Mouse (Mus musculus) myocyte (in vitro differentiated cells): ENCODE measurements around the gene Med13l. TPM values are rescaled to one million over a fixed set of nuclear protein-coding genes. Genes with fewer than 3 reads are reported as not detected.

Experiments
- H3K27me3 ChIP-seq: one replicate; pipeline ENCODE4 v1.6.1; 2011; ENCODE audit not compliant: control insufficient read depth, insufficient read depth, insufficient read length
- H3K36me3 ChIP-seq: one replicate; pipeline ENCODE4 v1.6.1; 2011; ENCODE audit not compliant: control insufficient read depth, insufficient read depth
- H3K4me2 ChIP-seq: one replicate; pipeline ENCODE4 v1.6.1; 2011; ENCODE audit warnings: low read depth, control low read depth
- H3K4me3 ChIP-seq: one replicate; pipeline ENCODE4 v1.5.1; 2011; ENCODE audit warnings: mild to moderate bottlenecking, control low read depth, moderate library complexity
- H3K79me2 ChIP-seq: one replicate; pipeline ENCODE4 v1.6.1; 2011; ENCODE audit not compliant: control insufficient read depth, insufficient read depth
- H3ac ChIP-seq: one replicate; pipeline ENCODE4 v1.6.1; 2011; ENCODE audit not compliant: control insufficient read depth, insufficient read length
- CEBPB ChIP-seq: IDR thresholded peaks from 2 replicates; pipeline ENCODE4 v1.6.1; 2011; ENCODE audit warnings: mild to moderate bottlenecking, moderate library complexity; ENCODE audit not compliant: poor library complexity, insufficient read depth, severe bottlenecking
- E2F4 ChIP-seq: IDR thresholded peaks from one replicate; pipeline ENCODE4 v1.6.1; 2011; ENCODE audit warnings: mild to moderate bottlenecking, control low read depth, moderate library complexity; ENCODE audit not compliant: insufficient read depth
- MAX ChIP-seq: IDR thresholded peaks from one replicate; pipeline ENCODE4 v1.6.1; 2011; ENCODE audit warnings: low read depth, mild to moderate bottlenecking, control low read depth
- MYOD1 ChIP-seq, 3 experiments: IDR thresholded peaks; one replicate each; pipeline ENCODE4 v1.6.1; 2011; ENCODE audit warnings: control low read depth in 2 of 3, low read depth in 2 of 3, mild to moderate bottlenecking in 2 of 3, moderate library complexity in 1 of 3; ENCODE audit not compliant: insufficient read length in 2 of 3, control insufficient read depth in 1 of 3
- MYOG ChIP-seq, 3 experiments: IDR thresholded peaks; one replicate each; pipeline ENCODE4 v1.6.1; 2011; ENCODE audit warnings: control low read depth in 2 of 3, low read depth in 2 of 3, mild to moderate bottlenecking in 2 of 3; ENCODE audit not compliant: insufficient read length in 2 of 3, control insufficient read depth in 1 of 3, insufficient read depth in 1 of 3
- POLR2A ChIP-seq: IDR thresholded peaks from one replicate; pipeline ENCODE4 v1.6.1; 2011; ENCODE audit warnings: low read depth, mild to moderate bottlenecking, control low read depth, moderate library complexity; ENCODE audit not compliant: insufficient read length
- POLR2AphosphoS2 ChIP-seq: IDR thresholded peaks from one replicate; pipeline ENCODE4 v1.6.1; 2011; ENCODE audit warnings: low read depth, control low read depth; ENCODE audit not compliant: insufficient read length
- REST ChIP-seq: IDR thresholded peaks from one replicate; pipeline ENCODE4 v1.6.1; 2011; ENCODE audit warnings: mild to moderate bottlenecking, control low read depth, moderate library complexity; ENCODE audit not compliant: insufficient read depth, insufficient read length
- SRF ChIP-seq: IDR thresholded peaks from one replicate; pipeline ENCODE4 v1.6.1; 2011; ENCODE audit warnings: low read depth; ENCODE audit not compliant: control insufficient read depth, insufficient read length
- TCF12 ChIP-seq: IDR thresholded peaks from one replicate; pipeline ENCODE4 v1.6.1; 2011; ENCODE audit warnings: mild to moderate bottlenecking, control low read depth; ENCODE audit not compliant: poor library complexity, insufficient read depth, severe bottlenecking
- TCF3 ChIP-seq: IDR thresholded peaks from one replicate; pipeline ENCODE4 v1.6.1; 2011; ENCODE audit warnings: low read depth, control low read depth; ENCODE audit not compliant: insufficient read length
- USF1 ChIP-seq: IDR thresholded peaks from one replicate; pipeline ENCODE4 v1.6.1; 2011; ENCODE audit warnings: low read depth, mild to moderate bottlenecking, control low read depth, moderate library complexity
- polyA plus RNA-seq: library from polyadenylated mRNA; unstranded; fragments of >200 nt; fragmentation: generic; extraction: Trizol; gene quantifications from one replicate; pipeline ENCODE4 v1.2.1, GENCODE M21; 2012; ENCODE audit warnings: missing spikeins

Gene Med13l
- polyA plus RNA-seq, 1 experiment = 7.4 TPM

- no peak overlapping the region for H3ac ChIP-seq
- H3K36me3 ChIP-seq = peaks cover 3% of the 10 kb centered on the region
- H3K4me2 ChIP-seq = no peak overlapping the region
- H3K4me3 ChIP-seq = no peak overlapping the region
- TF ChIP-seq MAX = no peak
- TF ChIP-seq CEBPB = no peak
- no peak for TF ChIP-seq TCF3
- TF ChIP-seq TCF12 = no peak
- H3K27me3 ChIP-seq = no peaks in the 10 kb centered on the region
- H3K79me2 ChIP-seq = no peaks in the 10 kb centered on the region
Observed at GRCm38 (mm10) chr5:118733566-118733965, 173.1 kb downstream of the Med13l start.

GRCm38 (mm10) chr5:118734455-118734854 is 174.0 kb downstream of the Med13l start:
- Histone ChIP-seq H3K36me3 (peaks cover 7% of the 10 kb centered on the region), H3K4me3 (no peak overlapping the region), H3ac (no peak overlapping the region), H3K4me2 (no peak overlapping the region), H3K27me3 (no peaks in the 10 kb centered on the region), H3K79me2 (no peaks in the 10 kb centered on the region)
- no peak for TF ChIP-seq TCF3
- no peak for TF ChIP-seq CEBPB
- no peak for TF ChIP-seq POLR2AphosphoS2
- TF ChIP-seq MAX = no peak
- TF ChIP-seq MYOG (IDR thresholded peaks at IDR 0.05; ENCODE audit: control insufficient read depth in 1 of 3, insufficient read depth in 1 of 3, insufficient read length in 2 of 3, low read depth in 2 of 3) = no peak
- TF ChIP-seq TCF12 = no peak
- TF ChIP-seq MYOD1 (IDR thresholded peaks at IDR 0.05; ENCODE audit: control insufficient read depth in 1 of 3, insufficient read length in 2 of 3, low read depth in 2 of 3) = no peak
- no peak for TF ChIP-seq USF1

GRCm38 (mm10) chr5:118735738-118736137 is 175.3 kb downstream of the Med13l start:
- H3K36me3 ChIP-seq = peaks cover 8% of the 10 kb centered on the region
- no peak overlapping the region for H3K4me2 ChIP-seq
- TF ChIP-seq POLR2A (no peak), SRF (no peak), TCF12 (no peak), E2F4 (no peak), MYOD1 (IDR thresholded peaks at IDR 0.05; ENCODE audit: control insufficient read depth in 1 of 3, insufficient read length in 2 of 3, low read depth in 2 of 3) (no peak), MAX (no peak), POLR2AphosphoS2 (no peak), MYOG (IDR thresholded peaks at IDR 0.05; ENCODE audit: control insufficient read depth in 1 of 3, insufficient read depth in 1 of 3, insufficient read length in 2 of 3, low read depth in 2 of 3) (no peak), USF1 (no peak), TCF3 (no peak), REST (no peak), CEBPB (no peak)
- no peak overlapping the region for H3K4me3 ChIP-seq
- no peaks in the 10 kb centered on the region for H3K79me2 ChIP-seq
- H3ac ChIP-seq = no peak overlapping the region
- H3K27me3 ChIP-seq = no peaks in the 10 kb centered on the region

- H3K4me3 ChIP-seq = no peak overlapping the region
- peaks cover 8% of the 10 kb centered on the region for H3K36me3 ChIP-seq
- no peaks in the 10 kb centered on the region for H3K79me2 ChIP-seq
- H3K27me3 ChIP-seq = no peaks in the 10 kb centered on the region
- no peak overlapping the region for H3ac ChIP-seq
- TF ChIP-seq CEBPB = no peak
- TF ChIP-seq USF1 = no peak
- no peak for TF ChIP-seq MYOG (IDR thresholded peaks at IDR 0.05; ENCODE audit: control insufficient read depth in 1 of 3, insufficient read depth in 1 of 3, insufficient read length in 2 of 3, low read depth in 2 of 3)
- no peak for TF ChIP-seq TCF12
- no peak for TF ChIP-seq MYOD1 (IDR thresholded peaks at IDR 0.05; ENCODE audit: control insufficient read depth in 1 of 3, insufficient read length in 2 of 3, low read depth in 2 of 3)
- no peak for TF ChIP-seq REST
- no peak for TF ChIP-seq MAX
- no peak for TF ChIP-seq POLR2AphosphoS2
- TF ChIP-seq E2F4 = no peak
- no peak for TF ChIP-seq SRF
- TF ChIP-seq TCF3 = no peak
- no peak for TF ChIP-seq POLR2A
- H3K4me2 ChIP-seq = no peak overlapping the region
Observed at GRCm38 (mm10) chr5:118737548-118737947, 177.1 kb downstream of the Med13l start.

GRCm38 (mm10) chr5:118743067-118743466 is 182.6 kb downstream of the Med13l start:
- Histone ChIP-seq H3K79me2 (no peaks in the 10 kb centered on the region), H3K4me3 (no peak overlapping the region), H3K36me3 (peaks cover 11% of the 10 kb centered on the region), H3ac (no peak overlapping the region), H3K4me2 (no peak overlapping the region), H3K27me3 (no peaks in the 10 kb centered on the region)
- TF ChIP-seq USF1 (no peak), SRF (no peak), POLR2AphosphoS2 (no peak), REST (no peak), E2F4 (no peak), TCF3 (no peak), MYOD1 (IDR thresholded peaks at IDR 0.05; ENCODE audit: control insufficient read depth in 1 of 3, insufficient read length in 2 of 3, low read depth in 2 of 3) (no peak), MAX (no peak), CEBPB (no peak), POLR2A (no peak)
